Comparison of ENCODE assay signal across 28 mouse cellular contexts in genomic region chr14:36985693-36986092, GRCm38 (mm10). TPM values are rescaled to one million over a fixed set of nuclear protein-coding genes. Genes with fewer than 3 reads are reported as not detected.
A peak's percentile ranks its signal among the peaks of the same experiment; 100 is the strongest.
DNase-seq lines count a peak whose midpoint lies in the region; ATAC-seq and TF ChIP-seq lines count a peak whose summit lies in the region.
"Had no signal": no experiment of that assay in that cellular context is flagged by ENCODE, and none has a peak within 500 bp of the region (broad histone marks: within the 10 kb centered on the region; RNA-seq: fewer than 3 reads in every experiment).

No protein-coding gene starts in this region.

- H3K9ac ChIP-seq in lung, postnatal 0 days (replicated peaks; ENCODE audit: low read depth) = no peak overlapping the region
- H3K9ac ChIP-seq in hindbrain, embryonic 12.5 days = no peak overlapping the region
- H3K9ac ChIP-seq: embryonic facial prominence, embryonic 13.5 days; forebrain, embryonic 15.5 days; heart, embryonic 13.5 days; hindbrain, embryonic 15.5 days; kidney, embryonic 15.5 days; liver, embryonic 12.5 days; liver, postnatal 0 days; midbrain, embryonic 12.5 days; neural tube, embryonic 13.5 days had no signal

- ATAC-seq in lung, postnatal 0 days = no peak
- ATAC-seq in hindbrain, embryonic 12.5 days (ENCODE audit: low FRiP score) = no peak
- ATAC-seq: forebrain, embryonic 15.5 days; inflammation-experienced regulatory T-cells, adult 6 months; liver, embryonic 12.5 days; liver, postnatal 0 days had no signal

- no peaks in the 10 kb centered on the region for H3K27me3 ChIP-seq in lung, postnatal 0 days (replicated peaks; ENCODE audit: insufficient read depth, low read length)
- no peaks in the 10 kb centered on the region for H3K27me3 ChIP-seq in hindbrain, embryonic 12.5 days
- H3K27me3 ChIP-seq: embryonic facial prominence, embryonic 13.5 days; forebrain, embryonic 15.5 days; heart, embryonic 13.5 days; hindbrain, embryonic 15.5 days; kidney, embryonic 15.5 days; liver, embryonic 12.5 days; megakaryocyte, embryonic 14.5 days; midbrain, embryonic 12.5 days; neural tube, embryonic 13.5 days had no signal

- no peaks in the 10 kb centered on the region for H3K36me3 ChIP-seq in lung, postnatal 0 days (ENCODE audit: insufficient read depth, low read length)
- H3K36me3 ChIP-seq in hindbrain, embryonic 12.5 days = no peaks in the 10 kb centered on the region
- H3K36me3 ChIP-seq: embryonic facial prominence, embryonic 13.5 days; forebrain, embryonic 10.5 days; forebrain, embryonic 15.5 days; heart, embryonic 13.5 days; hindbrain, embryonic 15.5 days; kidney, embryonic 15.5 days; liver, embryonic 12.5 days; midbrain, embryonic 12.5 days; neural tube, embryonic 13.5 days had no signal

- no peak overlapping the region for H3K27ac ChIP-seq in lung, postnatal 0 days (ENCODE audit: low read length)
- H3K27ac ChIP-seq in hindbrain, embryonic 12.5 days = no peak overlapping the region
- H3K27ac ChIP-seq: embryonic facial prominence, embryonic 13.5 days; forebrain, embryonic 10.5 days; forebrain, embryonic 15.5 days; heart, embryonic 13.5 days; hindbrain, embryonic 15.5 days; kidney, embryonic 15.5 days; layer of hippocampus, adult 2 months; left cerebral cortex, adult 2 months; liver, embryonic 12.5 days; midbrain, embryonic 12.5 days; neural tube, embryonic 13.5 days had no signal

- 58% methylated on average over 3 of the region's 3 CpGs for WGBS in lung, postnatal 0 days
- WGBS in hindbrain, embryonic 12.5 days = 88% methylated on average over 3 of the region's 3 CpGs

- no peak for TF ChIP-seq CTCF in lung, postnatal 0 days (IDR thresholded peaks at IDR 0.05)

- H3K9me3 ChIP-seq in lung, postnatal 0 days (ENCODE audit: low read length) = no peaks in the 10 kb centered on the region
- no peaks in the 10 kb centered on the region for H3K9me3 ChIP-seq in hindbrain, embryonic 12.5 days (replicated peaks)
- H3K9me3 ChIP-seq: embryonic facial prominence, embryonic 13.5 days; forebrain, embryonic 10.5 days; forebrain, embryonic 15.5 days; heart, embryonic 13.5 days; hindbrain, embryonic 15.5 days; kidney, embryonic 15.5 days; liver, embryonic 12.5 days; megakaryocyte, embryonic 14.5 days; midbrain, embryonic 12.5 days; neural tube, embryonic 13.5 days had no signal

- H3K4me1 ChIP-seq in lung, postnatal 0 days (ENCODE audit: insufficient read depth, low read depth, low read length) = no peaks in the 10 kb centered on the region
- H3K4me1 ChIP-seq in hindbrain, embryonic 12.5 days = no peaks in the 10 kb centered on the region
- H3K4me1 ChIP-seq: embryonic facial prominence, embryonic 13.5 days; forebrain, embryonic 10.5 days; forebrain, embryonic 15.5 days; heart, embryonic 13.5 days; hindbrain, embryonic 15.5 days; kidney, embryonic 15.5 days; liver, embryonic 12.5 days; megakaryocyte, embryonic 14.5 days; midbrain, embryonic 12.5 days; neural tube, embryonic 13.5 days had no signal

- no peak overlapping the region for H3K4me2 ChIP-seq in lung, postnatal 0 days (replicated peaks; ENCODE audit: low read depth, low read length)
- H3K4me2 ChIP-seq in hindbrain, embryonic 12.5 days (replicated peaks) = no peak overlapping the region
- H3K4me2 ChIP-seq: embryonic facial prominence, embryonic 13.5 days; forebrain, embryonic 15.5 days; heart, embryonic 13.5 days; hindbrain, embryonic 15.5 days; kidney, embryonic 15.5 days; liver, embryonic 12.5 days; midbrain, embryonic 12.5 days; neural tube, embryonic 13.5 days had no signal

- DNase-seq in cerebellum, postnatal 14 days = peak; percentile 38 to 50
- no peak for DNase-seq in cerebellum, adult 9-10 months
- peak; percentile 4 for DNase-seq in heart, adult 9 months (ENCODE audit: low spot score in 2 of 2)
- DNase-seq in heart, postnatal 14 days = no peak
- DNase-seq in lung, postnatal 4 days = peak; percentile 6 to 22
- no peak for DNase-seq in lung, postnatal 0 days (ENCODE audit: low spot score)
- DNase-seq: adrenal gland, postnatal 25 days; cerebellum, adult 2 months; gastrocnemius, postnatal 25 days; kidney, adult 11 months; kidney, postnatal 36 days; liver, postnatal 0 days; thymus, adult 2 months; thymus, postnatal 36 days had no signal

- intact Hi-C loops in heart, postnatal 14 days (cut with DNase I) = no loop called here

- TF ChIP-seq EP300 in lung, postnatal 0 days (IDR thresholded peaks at IDR 0.05) = no peak

- no peak overlapping the region for H3K4me3 ChIP-seq in lung, postnatal 0 days (ENCODE audit: low read depth, low read length)
- H3K4me3 ChIP-seq in hindbrain, embryonic 12.5 days = no peak overlapping the region
- H3K4me3 ChIP-seq: embryonic facial prominence, embryonic 13.5 days; forebrain, embryonic 10.5 days; forebrain, embryonic 15.5 days; heart, embryonic 13.5 days; hindbrain, embryonic 15.5 days; kidney, embryonic 15.5 days; layer of hippocampus, adult 2 months; left cerebral cortex, adult 2 months; liver, embryonic 12.5 days; megakaryocyte, embryonic 14.5 days; midbrain, embryonic 12.5 days; neural tube, embryonic 13.5 days had no signal

RNA-seq across cellular contexts. Expression of gene Ccser2, which starts 17.1 kb away (rescaled TPM):
- total RNA-seq in heart, postnatal 14 days (2021) = 100 to 1,000 TPM; 106 to 109 TPM
- 48.0 and 56.3 TPM in 2 replicates for polyA plus RNA-seq in lung, postnatal 0 days (2015; fragmentation: Nextera tagmentation; extraction: Ambion mirVana)
- polyA plus RNA-seq in hindbrain, embryonic 12.5 days (2016; fragmentation: Nextera tagmentation; extraction: Ambion mirVana) = 58.0 and 59.4 TPM in 2 replicates

Comparison
In these comparisons a context has a peak if more than half of its experiments do, and no peak if none do; other contexts are left out.
1. DNase-seq: peak in cerebellum, postnatal 14 days (2 of 2), heart, adult 9 months (2 of 2) and lung, postnatal 4 days (2 of 2); none in cerebellum, adult 9-10 months (single experiment), heart, postnatal 14 days (0 of 2) and lung, postnatal 0 days (single experiment).